Mouse (Mus musculus): ENCODE measurements around the gene Aacs.
A peak's percentile ranks its signal among the peaks of the same experiment; 100 is the strongest.
"Not testable (repeated sequence)": the region's sequence is repeated elsewhere in the genome, so short reads cannot be mapped to it uniquely, and the experiment has no call there.

The Aacs gene

GRCm38 (mm10) chr5:125466483-125466882 is 9.1 kb upstream of the Aacs start:
- DNase-seq: no peak

- DNase-seq: peak in 1 of 2 experiments; percentile 15
These were observed 8.4 kb upstream of the Aacs start for GRCm38 (mm10) chr5:125467261-125467660.

- DNase-seq: no peak
These were observed 4.9 kb upstream of the Aacs start for GRCm38 (mm10) chr5:125470713-125471112.

GRCm38 (mm10) chr5:125472796-125473475 is 2.7 kb upstream of the Aacs start:
- no peak for DNase-seq

- no peak for DNase-seq
These were observed 584 bp upstream of the Aacs start for GRCm38 (mm10) chr5:125475030-125475429.

- DNase-seq: no peak
These were observed 642 bp downstream of the Aacs start for GRCm38 (mm10) chr5:125476286-125476625.

GRCm38 (mm10) chr5:125476799-125477198 is 1.2 kb downstream of the Aacs start:
- peak in 1 of 2 experiments; percentile 19 for DNase-seq

- DNase-seq: peak; percentile 50 to 54
These were observed 1.9 kb downstream of the Aacs start for GRCm38 (mm10) chr5:125477533-125477932.

GRCm38 (mm10) chr5:125478037-125478436 is 2.4 kb downstream of the Aacs start:
- DNase-seq: no peak

GRCm38 (mm10) chr5:125479376-125479775 is 3.8 kb downstream of the Aacs start:
- DNase-seq: no peak

GRCm38 (mm10) chr5:125480434-125481231 is 5.0 kb downstream of the Aacs start:
- DNase-seq: no peak

GRCm38 (mm10) chr5:125482474-125482873 is 6.9 kb downstream of the Aacs start:
- no peak for DNase-seq

GRCm38 (mm10) chr5:125483712-125484611 is 8.3 kb downstream of the Aacs start:
- DNase-seq: no peak

- no peak for DNase-seq
These were observed 9.6 kb downstream of the Aacs start for GRCm38 (mm10) chr5:125485031-125485778.

- DNase-seq: no peak
These were observed 10.5 kb downstream of the Aacs start for GRCm38 (mm10) chr5:125486088-125486487.

- DNase-seq: no peak
These were observed 11.9 kb downstream of the Aacs start for GRCm38 (mm10) chr5:125487375-125488115.

GRCm38 (mm10) chr5:125488116-125488455 is 12.5 kb downstream of the Aacs start:
- DNase-seq: no peak

GRCm38 (mm10) chr5:125488953-125489352 is 13.3 kb downstream of the Aacs start:
- not testable (repeated sequence) for DNase-seq

- no peak for DNase-seq
These were observed 15.5 kb downstream of the Aacs start for GRCm38 (mm10) chr5:125491107-125491506.

- DNase-seq: peak; percentile 41 to 63
These were observed 16.9 kb downstream of the Aacs start for GRCm38 (mm10) chr5:125492379-125493092.

GRCm38 (mm10) chr5:125493093-125493423 is 17.4 kb downstream of the Aacs start:
- DNase-seq: no peak

Data from lung, adult 18-20 months (tissue).